Mouse (Mus musculus) olfactory bulb, adult 2 months (tissue): ENCODE data around the gene Slc17a5.

Experiments used
- CTCF ChIP-seq: fragments of 200-500 bp; IDR thresholded peaks from 2 replicates; pipeline ENCODE4 v1.5.1; 2012; ENCODE audit warnings: low read depth, mild to moderate bottlenecking, low read length, moderate library complexity; ENCODE audit not compliant: insufficient read depth
- POLR2A ChIP-seq: fragments of 200-500 bp; IDR thresholded peaks from 2 replicates; pipeline ENCODE4 v1.6.1; 2012; ENCODE audit warnings: mild to moderate bottlenecking, low read depth, low read length, moderate library complexity; ENCODE audit not compliant: insufficient read depth

- TF ChIP-seq POLR2A (no peak), CTCF (no peak)
Observed at GRCm38 (mm10) chr9:78547742-78548141, 40.1 kb downstream of the Slc17a5 start.
